Mouse (Mus musculus) c-Kit-negative CD71-positive TER-119-positive erythroid progenitor cells, embryonic 14.5 days (primary cell): Measurements from ENCODE around the gene Ovca2.

ENCODE experiments used
- DNase-seq: peaks from one replicate; pipeline ENCODE4 v3.0.0-alpha.2; 2013; ENCODE audit warnings: low read depth, low spot score

Ovca2 gene

GRCm38 (mm10) chr11:75178672-75179208, at the start of gene Ovca2:
Gene Ovca2, minus strand, starts transcription at chr11:75178835.
- DNase-seq, result peak; percentile 74

- no peak for DNase-seq
Observed at GRCm38 (mm10) chr11:75227632-75228031, 49.0 kb upstream of the Ovca2 start.

DNA sequence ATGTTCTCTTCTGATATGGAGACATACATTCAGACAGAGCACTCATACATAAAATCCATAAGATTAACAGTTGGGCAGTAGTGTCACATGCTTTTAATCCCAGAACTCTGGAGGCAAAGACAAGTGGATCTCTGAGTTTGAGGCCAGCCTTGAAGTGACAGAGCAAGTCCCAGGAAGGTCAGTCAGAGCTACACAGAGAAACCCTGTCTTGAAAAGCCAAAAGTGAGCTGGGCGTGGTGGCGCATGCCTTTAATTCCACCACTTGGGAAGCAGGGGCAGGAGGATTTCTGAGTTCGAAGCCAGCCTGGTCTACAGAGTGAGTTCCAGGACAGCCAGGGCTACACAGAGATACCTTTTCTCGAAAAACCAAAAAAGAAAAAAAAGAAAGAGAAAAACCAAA, 46.2 kb upstream of the Ovca2 start:
- no peak for DNase-seq

DNA sequence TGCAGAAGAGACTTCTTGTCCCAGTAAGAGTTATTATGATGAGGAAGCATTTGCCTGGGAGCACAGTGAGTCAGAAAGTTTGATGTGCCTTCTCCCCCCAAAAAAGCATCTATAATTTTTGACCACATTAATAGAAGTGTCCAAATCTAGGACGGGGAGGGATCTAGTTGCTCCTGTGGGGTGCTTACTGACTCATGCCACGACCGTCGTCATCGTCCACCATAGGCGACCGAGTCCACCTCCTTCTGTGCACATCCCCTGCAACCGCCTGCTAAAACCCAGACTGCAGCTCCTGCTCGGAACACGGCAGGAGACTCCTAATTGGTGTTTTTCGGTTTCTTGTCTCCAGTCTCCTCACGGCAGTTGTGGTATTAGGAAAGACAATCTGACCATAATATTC, 45.4 kb upstream of the Ovca2 start:
- DNase-seq, result no peak

GRCm38 (mm10) chr11:75220517-75221145, 42.0 kb upstream of the Ovca2 start:
- DNase-seq, result no peak

- no peak for DNase-seq
Observed at GRCm38 (mm10) chr11:75220115-75220514, 41.5 kb upstream of the Ovca2 start.

DNA sequence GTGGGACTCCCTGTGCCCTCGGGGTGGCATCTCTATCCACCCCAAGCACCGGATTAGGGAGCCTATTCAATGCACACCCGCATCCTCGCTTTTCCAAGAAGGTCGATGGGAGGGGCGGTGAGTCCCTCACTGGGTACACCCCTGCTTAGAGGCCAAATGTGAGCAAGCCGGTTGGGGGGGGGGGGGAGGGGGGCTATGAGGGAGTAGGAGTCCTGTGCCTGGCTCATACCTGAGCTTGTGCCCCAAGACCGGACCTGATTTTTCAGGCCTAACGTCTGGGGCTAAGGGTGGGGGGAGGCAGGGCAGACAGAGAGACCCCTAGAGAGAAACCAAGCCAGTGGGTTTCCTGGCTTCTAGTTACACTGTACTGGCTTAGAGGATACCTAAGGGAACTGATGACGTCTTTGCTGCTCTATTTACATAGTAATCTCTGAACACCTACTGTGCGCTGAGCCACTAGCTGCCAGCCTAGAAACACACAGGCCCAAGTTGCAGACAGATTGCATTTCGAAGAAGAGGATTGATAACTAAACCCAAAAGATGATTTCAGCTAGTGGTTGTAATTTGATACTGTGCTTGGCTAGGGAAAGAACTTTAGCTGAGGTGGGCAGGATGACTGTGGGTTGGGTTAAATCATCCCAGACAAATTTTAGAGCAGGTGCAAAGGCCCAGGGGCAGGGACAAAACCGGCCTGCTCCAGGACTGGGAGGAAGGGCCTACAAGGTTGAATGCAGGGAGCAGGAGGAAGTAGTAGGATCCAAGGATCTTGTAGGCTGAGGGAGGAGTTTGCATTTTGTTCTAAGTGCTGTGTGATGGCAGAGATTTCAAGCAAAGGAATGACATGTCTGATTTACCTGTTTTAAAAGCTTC, 35.7 kb upstream of the Ovca2 start:
- no peak for DNase-seq

GRCm38 (mm10) chr11:75213372-75214080, 34.9 kb upstream of the Ovca2 start:
- no peak for DNase-seq

DNA sequence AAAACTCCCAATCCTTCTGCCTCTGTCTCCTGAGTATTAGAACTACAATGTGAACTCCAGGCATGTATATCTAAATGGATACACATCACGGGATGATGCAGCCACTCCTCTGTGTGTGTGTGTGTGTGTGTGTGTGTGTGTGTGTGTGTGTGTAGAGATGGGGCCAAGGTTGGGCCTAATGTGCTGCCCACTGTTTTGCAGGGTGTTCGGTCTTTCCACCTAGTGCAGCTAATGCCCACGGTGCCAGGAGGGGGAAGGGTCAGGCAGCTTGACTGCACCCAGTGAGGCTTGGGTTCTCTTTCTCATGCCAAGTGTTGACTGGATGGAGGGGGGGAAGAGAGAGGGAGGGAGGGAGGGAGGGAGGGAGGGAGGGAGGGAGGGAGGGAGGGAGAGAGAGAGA, 34.2 kb upstream of the Ovca2 start:
- no peak for DNase-seq

GRCm38 (mm10) chr11:75212031-75212667, 33.5 kb upstream of the Ovca2 start:
- DNase-seq, result no peak

GRCm38 (mm10) chr11:75210755-75211154, 32.1 kb upstream of the Ovca2 start:
- DNase-seq, result no peak

DNA sequence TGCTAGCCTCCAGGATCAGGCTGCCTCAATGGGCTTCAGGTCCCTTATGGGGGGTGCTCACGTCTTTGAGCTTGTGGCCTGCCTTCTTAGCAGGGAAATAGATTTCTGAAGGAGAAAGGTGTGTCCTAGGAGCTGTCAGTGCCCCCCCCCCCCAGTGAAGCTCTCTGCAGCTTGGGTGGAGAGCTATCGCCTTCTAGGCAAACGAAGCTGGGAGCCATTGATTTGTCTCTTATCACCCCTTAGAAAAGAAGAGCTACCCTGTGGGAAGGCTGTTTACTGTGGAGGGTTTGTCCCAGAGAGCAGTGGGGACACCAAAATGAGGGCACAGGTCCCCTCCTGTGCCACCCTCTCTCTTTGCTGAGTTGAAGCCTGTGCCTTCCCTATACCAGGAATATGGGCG, 31.5 kb upstream of the Ovca2 start:
- DNase-seq, result no peak

DNA sequence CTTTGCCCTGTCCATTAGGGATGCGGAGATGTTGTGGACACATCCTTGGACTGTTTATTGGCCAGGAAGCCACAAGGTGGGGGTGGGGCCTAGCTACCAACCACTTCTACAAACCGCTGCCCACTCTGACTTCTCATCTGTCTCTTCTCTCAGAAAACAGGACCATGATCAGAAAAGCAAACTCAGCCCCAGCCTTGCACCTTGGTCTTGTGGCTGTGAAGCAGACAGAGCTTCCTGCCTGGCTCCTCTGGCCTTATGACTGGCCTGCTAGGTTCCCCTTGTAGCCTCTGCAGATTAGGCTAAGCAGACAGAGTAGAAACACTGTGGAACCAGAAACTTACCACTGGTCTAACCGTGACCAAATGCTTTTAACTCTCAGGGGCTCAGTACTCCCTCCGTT, 30.7 kb upstream of the Ovca2 start:
- DNase-seq, result no peak

- DNase-seq, result no peak
Observed at GRCm38 (mm10) chr11:75206347-75206746, 27.7 kb upstream of the Ovca2 start.

- no peak for DNase-seq
Observed at GRCm38 (mm10) chr11:75204472-75204871, 25.8 kb upstream of the Ovca2 start.

- DNase-seq, result no peak
Observed at GRCm38 (mm10) chr11:75203926-75204325, 25.3 kb upstream of the Ovca2 start.

DNA sequence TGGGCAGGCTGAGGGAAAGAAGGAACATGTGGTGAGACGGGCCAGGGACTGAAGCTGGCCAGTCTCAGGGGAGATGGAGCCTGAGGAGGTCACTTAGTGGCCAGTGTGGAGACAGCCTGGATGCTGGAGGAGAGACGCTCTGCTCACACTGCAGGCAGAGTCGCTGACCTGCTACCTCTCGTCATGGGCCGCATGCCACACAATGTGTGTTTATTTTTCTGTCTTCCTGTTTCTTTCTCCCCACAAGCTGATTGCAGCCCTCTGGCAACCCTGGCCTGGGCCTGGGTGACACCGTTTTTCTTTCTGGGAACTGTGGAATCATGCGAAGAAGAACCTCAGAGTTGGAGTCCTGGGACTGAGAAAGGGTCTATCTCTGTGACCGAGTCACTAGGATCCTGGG, 23.1 kb upstream of the Ovca2 start:
- no peak for DNase-seq

DNA sequence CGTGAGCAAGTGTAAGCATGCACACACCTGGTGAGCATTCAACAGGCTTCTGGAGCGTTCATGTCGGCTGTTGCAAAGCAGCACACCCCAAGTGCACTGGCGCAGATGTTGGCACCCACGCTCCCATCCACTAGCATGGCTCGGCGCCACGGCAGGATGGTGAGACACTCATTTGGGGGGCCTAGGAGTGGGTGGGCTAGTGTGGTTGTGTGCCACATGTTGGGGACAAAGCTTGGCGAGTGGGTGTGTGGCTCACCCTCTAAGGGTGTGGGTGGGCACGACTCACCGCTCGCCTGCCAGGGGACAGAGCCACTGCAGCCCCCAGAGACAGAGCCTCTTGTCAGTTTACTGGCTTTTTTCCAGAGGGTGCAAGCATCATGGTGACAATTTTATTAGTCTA, 22.3 kb upstream of the Ovca2 start:
- no peak for DNase-seq

- no peak for DNase-seq
Observed at GRCm38 (mm10) chr11:75199951-75200350, 21.3 kb upstream of the Ovca2 start.

- no peak for DNase-seq
Observed at GRCm38 (mm10) chr11:75198792-75199191, 20.2 kb upstream of the Ovca2 start.

DNA sequence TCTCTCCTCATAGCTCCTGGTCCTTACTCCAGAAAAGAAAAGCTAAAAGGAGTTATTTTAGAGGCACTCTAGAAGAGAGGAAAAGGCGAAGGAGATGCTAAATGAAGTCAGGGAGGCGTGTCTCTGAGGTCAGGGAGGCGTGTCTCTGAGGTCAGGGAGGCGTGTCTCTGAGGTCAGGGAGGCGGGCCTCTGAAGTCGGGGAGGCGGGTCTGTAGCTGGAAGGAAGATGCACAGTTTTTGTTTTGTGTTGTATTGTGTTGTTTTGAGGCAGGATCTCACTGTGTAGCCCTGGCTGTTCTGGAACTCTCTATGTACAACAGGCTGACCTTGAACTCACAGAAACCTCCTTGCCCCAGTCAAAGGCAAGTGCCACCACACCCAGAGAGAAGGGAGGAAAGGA, 19.3 kb upstream of the Ovca2 start:
- DNase-seq, result no peak

DNA sequence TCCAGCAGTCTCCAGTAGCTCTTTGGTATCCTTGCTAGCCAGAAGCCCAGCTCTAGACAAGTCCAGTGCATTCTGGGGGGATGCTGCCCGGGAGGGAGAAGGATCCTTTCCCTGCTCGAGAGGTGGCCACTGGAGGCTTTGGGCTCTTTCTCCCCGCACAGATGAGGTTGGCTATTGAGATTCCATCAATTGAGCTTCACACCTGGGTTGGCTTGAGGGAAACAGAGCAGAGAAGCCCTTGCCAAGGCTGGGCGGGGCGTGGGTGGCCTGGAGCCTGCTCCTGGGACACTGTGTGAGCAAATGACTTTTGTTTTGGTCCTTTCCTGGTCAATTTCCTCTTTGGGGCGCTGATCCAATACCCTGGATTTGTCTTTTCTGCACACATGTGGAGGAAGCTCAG, 17.5 kb upstream of the Ovca2 start:
- DNase-seq, result no peak
